Mouse (Mus musculus) bone marrow macrophage, adult 2 months (primary cell): ENCODE data around the gene Cd6.

Source experiments
- CTCF ChIP-seq: IDR thresholded peaks from 2 replicates; pipeline ENCODE4 v1.5.1; 2012; ENCODE audit warnings: low read depth, mild to moderate bottlenecking, low read length, moderate library complexity
- POLR2A ChIP-seq: IDR thresholded peaks from 2 replicates; pipeline ENCODE4 v1.6.1; 2012; ENCODE audit warnings: mild to moderate bottlenecking, low read depth, low read length, borderline replicate concordance

DNA sequence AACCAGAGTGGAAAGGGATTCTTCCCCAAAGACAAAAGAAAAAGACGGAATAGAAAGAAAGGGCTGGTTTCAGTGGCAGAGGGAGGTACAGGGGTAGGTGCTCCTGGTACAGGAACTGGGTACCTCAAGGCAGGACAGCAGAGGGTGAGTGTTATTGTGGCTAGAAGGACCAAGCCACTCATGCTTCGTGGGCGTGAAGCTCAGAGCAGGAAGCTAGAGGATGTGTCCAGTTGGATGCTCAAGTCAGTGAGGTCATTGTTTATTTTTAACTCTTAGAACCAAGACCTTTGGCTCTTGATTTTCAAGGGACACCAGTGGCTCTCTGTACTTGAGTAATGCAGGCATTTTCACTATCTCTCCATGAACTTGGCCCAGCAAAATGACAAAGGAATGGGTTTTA, 2.2 kb upstream of the Cd6 start:
- TF ChIP-seq POLR2A (no peak), CTCF (no peak)
